Mouse (Mus musculus): ENCODE results near the gene Rbm34. TPM values are rescaled to one million over a fixed set of nuclear protein-coding genes. Genes with fewer than 3 reads are reported as not detected.

Gene Rbm34
- polyA plus RNA-seq (2014; fragmentation: Nextera tagmentation; extraction: Ambion mirVana) = 26.5 and 26.6 TPM in 2 replicates

GRCm38 (mm10) chr8:126970579-126971313 lies at the start of gene Rbm34:
Gene Rbm34 (minus strand): TSS chr8:126971071.
- H3K9ac ChIP-seq (ENCODE audit: low read length) = peak within 1 kb of the TSS; percentile 81
- no peaks in the 10 kb centered on the region for H3K9me3 ChIP-seq (ENCODE audit: control insufficient read depth, low read length)
- H3K27ac ChIP-seq (ENCODE audit: low read depth) = peak within 1 kb of the TSS; percentile 78
- peak within 1 kb of the TSS; percentile 90 for H3K4me3 ChIP-seq (ENCODE audit: low read depth, low read length)
- no peaks in the 10 kb centered on the region for H3K27me3 ChIP-seq (replicated peaks; ENCODE audit: control insufficient read depth, insufficient read depth, low read length)
- WGBS = under 1% methylated on average over 50 of the region's 50 CpGs
- peaks cover 5% of the 10 kb centered on the region; the same call in 1 of the 2 replicates for H3K4me1 ChIP-seq (replicated peaks; ENCODE audit: control insufficient read depth, insufficient read depth, low read length)
- ATAC-seq (replicated peaks; ENCODE audit: low FRiP score, low TSS enrichment, low read depth) = peak; percentile 93
- DNase-seq (ENCODE audit: low spot score) = peak; percentile 99
- peak within 1 kb of the TSS; percentile 95 for H3K4me2 ChIP-seq (ENCODE audit: low read length)
- H3K36me3 ChIP-seq (ENCODE audit: control insufficient read depth, insufficient read depth, low read length) = peaks cover 27% of the 10 kb centered on the region

GRCm38 (mm10) chr8:127011668-127012067 lies 40.8 kb upstream of the Rbm34 start:
- Histone ChIP-seq H3K36me3 (ENCODE audit: control insufficient read depth, insufficient read depth, low read length) (no peaks in the 10 kb centered on the region), H3K27me3 (replicated peaks; ENCODE audit: control insufficient read depth, insufficient read depth, low read length) (no peaks in the 10 kb centered on the region), H3K4me2 (ENCODE audit: low read length) (no peak overlapping the region), H3K4me3 (ENCODE audit: low read depth, low read length) (no peak overlapping the region), H3K9ac (ENCODE audit: low read length) (no peak overlapping the region), H3K9me3 (ENCODE audit: control insufficient read depth, low read length) (no peaks in the 10 kb centered on the region), H3K4me1 (replicated peaks; ENCODE audit: control insufficient read depth, insufficient read depth, low read length) (no peaks in the 10 kb centered on the region), H3K27ac (ENCODE audit: low read depth) (no peak overlapping the region)
- WGBS = 66% methylated on average over 9 of the region's 9 CpGs
- DNase-seq (ENCODE audit: low spot score) = no peak
- no peak for ATAC-seq (replicated peaks; ENCODE audit: low FRiP score, low TSS enrichment, low read depth)

- Histone ChIP-seq H3K27ac (ENCODE audit: low read depth) (no peak overlapping the region), H3K4me1 (replicated peaks; ENCODE audit: control insufficient read depth, insufficient read depth, low read length) (no peaks in the 10 kb centered on the region), H3K27me3 (replicated peaks; ENCODE audit: control insufficient read depth, insufficient read depth, low read length) (no peaks in the 10 kb centered on the region), H3K9me3 (ENCODE audit: control insufficient read depth, low read length) (no peaks in the 10 kb centered on the region), H3K36me3 (ENCODE audit: control insufficient read depth, insufficient read depth, low read length) (no peaks in the 10 kb centered on the region), H3K4me2 (ENCODE audit: low read length) (no peak overlapping the region), H3K4me3 (ENCODE audit: low read depth, low read length) (no peak overlapping the region), H3K9ac (ENCODE audit: low read length) (no peak overlapping the region)
- no peak for ATAC-seq (replicated peaks; ENCODE audit: low FRiP score, low TSS enrichment, low read depth)
- WGBS = 76% methylated on average over 1 of the region's 1 CpGs
- no peak for DNase-seq (ENCODE audit: low spot score)
These were observed 23.6 kb upstream of the Rbm34 start for GRCm38 (mm10) chr8:126994506-126994905.

GRCm38 (mm10) chr8:126989363-126990153 lies 18.7 kb upstream of the Rbm34 start:
- 76% methylated on average over 5 of the region's 5 CpGs for WGBS
- Histone ChIP-seq H3K9ac (ENCODE audit: low read length) (no peak overlapping the region), H3K4me2 (ENCODE audit: low read length) (no peak overlapping the region), H3K27ac (ENCODE audit: low read depth) (no peak overlapping the region), H3K4me1 (replicated peaks; ENCODE audit: control insufficient read depth, insufficient read depth, low read length) (no peaks in the 10 kb centered on the region), H3K9me3 (ENCODE audit: control insufficient read depth, low read length) (no peaks in the 10 kb centered on the region), H3K4me3 (ENCODE audit: low read depth, low read length) (no peak overlapping the region), H3K36me3 (ENCODE audit: control insufficient read depth, insufficient read depth, low read length) (no peaks in the 10 kb centered on the region), H3K27me3 (replicated peaks; ENCODE audit: control insufficient read depth, insufficient read depth, low read length) (no peaks in the 10 kb centered on the region)
- ATAC-seq (replicated peaks; ENCODE audit: low FRiP score, low TSS enrichment, low read depth) (no peak), DNase-seq (ENCODE audit: low spot score) (no peak)

- Histone ChIP-seq H3K9ac (ENCODE audit: low read length) (no peak overlapping the region), H3K36me3 (ENCODE audit: control insufficient read depth, insufficient read depth, low read length) (no peaks in the 10 kb centered on the region), H3K4me2 (ENCODE audit: low read length) (no peak overlapping the region), H3K9me3 (ENCODE audit: control insufficient read depth, low read length) (no peaks in the 10 kb centered on the region), H3K4me1 (replicated peaks; ENCODE audit: control insufficient read depth, insufficient read depth, low read length) (no peaks in the 10 kb centered on the region), H3K27me3 (replicated peaks; ENCODE audit: control insufficient read depth, insufficient read depth, low read length) (no peaks in the 10 kb centered on the region), H3K27ac (ENCODE audit: low read depth) (no peak overlapping the region), H3K4me3 (ENCODE audit: low read depth, low read length) (no peak overlapping the region)
- DNase-seq (ENCODE audit: low spot score) (no peak), ATAC-seq (replicated peaks; ENCODE audit: low FRiP score, low TSS enrichment, low read depth) (no peak)
- WGBS = 64% methylated on average over 16 of the region's 16 CpGs
These were observed 17.6 kb upstream of the Rbm34 start for GRCm38 (mm10) chr8:126988346-126989006.

- Histone ChIP-seq H3K4me2 (ENCODE audit: low read length) (0 out of 2 replicates have a peak overlapping the region, but pooled peaks have one; percentile 18), H3K27me3 (replicated peaks; ENCODE audit: control insufficient read depth, insufficient read depth, low read length) (no peaks in the 10 kb centered on the region), H3K27ac (ENCODE audit: low read depth) (no peak overlapping the region), H3K9me3 (ENCODE audit: control insufficient read depth, low read length) (no peaks in the 10 kb centered on the region), H3K36me3 (ENCODE audit: control insufficient read depth, insufficient read depth, low read length) (no peaks in the 10 kb centered on the region), H3K4me1 (replicated peaks; ENCODE audit: control insufficient read depth, insufficient read depth, low read length) (no peaks in the 10 kb centered on the region), H3K4me3 (ENCODE audit: low read depth, low read length) (no peak overlapping the region), H3K9ac (ENCODE audit: low read length) (no peak overlapping the region)
- peak; percentile 89 for DNase-seq (ENCODE audit: low spot score)
- 2% methylated on average over 12 of the region's 12 CpGs for WGBS
- ATAC-seq (replicated peaks; ENCODE audit: low FRiP score, low TSS enrichment, low read depth) = peak; percentile 55; the same call in 1 of the 2 replicates
These were observed 15.6 kb upstream of the Rbm34 start for GRCm38 (mm10) chr8:126986495-126986894.

- Histone ChIP-seq H3K9me3 (ENCODE audit: control insufficient read depth, low read length) (no peaks in the 10 kb centered on the region), H3K4me3 (ENCODE audit: low read depth, low read length) (no peak overlapping the region), H3K9ac (ENCODE audit: low read length) (no peak overlapping the region), H3K4me1 (replicated peaks; ENCODE audit: control insufficient read depth, insufficient read depth, low read length) (no peaks in the 10 kb centered on the region; the same call in 1 of the 2 replicates), H3K4me2 (ENCODE audit: low read length) (no peak overlapping the region; the same call in 1 of the 2 replicates), H3K27ac (ENCODE audit: low read depth) (no peak overlapping the region), H3K27me3 (replicated peaks; ENCODE audit: control insufficient read depth, insufficient read depth, low read length) (no peaks in the 10 kb centered on the region), H3K36me3 (ENCODE audit: control insufficient read depth, insufficient read depth, low read length) (no peaks in the 10 kb centered on the region)
- ATAC-seq (replicated peaks; ENCODE audit: low FRiP score, low TSS enrichment, low read depth) = no peak
- WGBS = 59% methylated on average over 5 of the region's 5 CpGs
- no peak for DNase-seq (ENCODE audit: low spot score)
These were observed 9.2 kb upstream of the Rbm34 start for GRCm38 (mm10) chr8:126980046-126980445.

GRCm38 (mm10) chr8:126979091-126979920 lies 8.4 kb upstream of the Rbm34 start:
- Histone ChIP-seq H3K27ac (ENCODE audit: low read depth) (no peak overlapping the region), H3K36me3 (ENCODE audit: control insufficient read depth, insufficient read depth, low read length) (no peaks in the 10 kb centered on the region), H3K9me3 (ENCODE audit: control insufficient read depth, low read length) (no peaks in the 10 kb centered on the region), H3K27me3 (replicated peaks; ENCODE audit: control insufficient read depth, insufficient read depth, low read length) (no peaks in the 10 kb centered on the region), H3K4me2 (ENCODE audit: low read length) (peak overlapping the region; percentile 56), H3K4me3 (ENCODE audit: low read depth, low read length) (peak overlapping the region; percentile 36), H3K4me1 (replicated peaks; ENCODE audit: control insufficient read depth, insufficient read depth, low read length) (no peaks in the 10 kb centered on the region; the same call in 1 of the 2 replicates), H3K9ac (ENCODE audit: low read length) (peak overlapping the region; percentile 20)
- WGBS = 17% methylated on average over 27 of the region's 27 CpGs
- peak; percentile 56 for DNase-seq (ENCODE audit: low spot score)
- ATAC-seq (replicated peaks; ENCODE audit: low FRiP score, low TSS enrichment, low read depth) = 0 out of 2 replicates have a peak, but pooled peaks have one; percentile 41

Measured in intestine, embryonic 14.5 days (tissue).